Mouse (Mus musculus): Measurements from ENCODE around the gene Wnt1. TPM values are rescaled to one million over a fixed set of nuclear protein-coding genes. Genes with fewer than 3 reads are reported as not detected.
"Not testable (repeated sequence)": the region's sequence is repeated elsewhere in the genome, so short reads cannot be mapped to it uniquely, and the experiment has no call there.

Wnt1 gene
- not detected in 2 replicates for polyA plus RNA-seq (2015; fragmentation: Nextera tagmentation; extraction: Ambion mirVana)

- Histone ChIP-seq H3K9me3 (no peaks in the 10 kb centered on the region), H3K4me1 (replicated peaks) (peaks cover 37% of the 10 kb centered on the region), H3K36me3 (no peaks in the 10 kb centered on the region), H3K27ac (no peak within 1 kb of the TSS), H3K4me3 (replicated peaks) (peak within 1 kb of the TSS; percentile 28), H3K9ac (no peak within 1 kb of the TSS), H3K27me3 (replicated peaks) (peaks cover 84% of the 10 kb centered on the region), H3K4me2 (replicated peaks) (peak within 1 kb of the TSS; percentile 54)
- 3% methylated on average over 50 of the region's 51 CpGs for WGBS
- 0 out of 2 replicates have a peak, but pooled peaks have one; percentile 27 for ATAC-seq
Observed at GRCm38 (mm10) chr15:98789661-98790535, at the start of gene Wnt1. Gene Wnt1 (plus strand): TSS chr15:98789857.

GRCm38 (mm10) chr15:98740219-98740618 is 49.4 kb upstream of the Wnt1 start:
- Histone ChIP-seq H3K36me3 (peaks cover 38% of the 10 kb centered on the region), H3K4me2 (replicated peaks) (no peak overlapping the region), H3K9me3 (no peaks in the 10 kb centered on the region), H3K4me1 (replicated peaks) (no peaks in the 10 kb centered on the region), H3K9ac (no peak overlapping the region), H3K27me3 (replicated peaks) (no peaks in the 10 kb centered on the region), H3K4me3 (replicated peaks) (no peak overlapping the region), H3K27ac (no peak overlapping the region)
- ATAC-seq: no peak
- 86% methylated on average over 8 of the region's 8 CpGs for WGBS

DNA sequence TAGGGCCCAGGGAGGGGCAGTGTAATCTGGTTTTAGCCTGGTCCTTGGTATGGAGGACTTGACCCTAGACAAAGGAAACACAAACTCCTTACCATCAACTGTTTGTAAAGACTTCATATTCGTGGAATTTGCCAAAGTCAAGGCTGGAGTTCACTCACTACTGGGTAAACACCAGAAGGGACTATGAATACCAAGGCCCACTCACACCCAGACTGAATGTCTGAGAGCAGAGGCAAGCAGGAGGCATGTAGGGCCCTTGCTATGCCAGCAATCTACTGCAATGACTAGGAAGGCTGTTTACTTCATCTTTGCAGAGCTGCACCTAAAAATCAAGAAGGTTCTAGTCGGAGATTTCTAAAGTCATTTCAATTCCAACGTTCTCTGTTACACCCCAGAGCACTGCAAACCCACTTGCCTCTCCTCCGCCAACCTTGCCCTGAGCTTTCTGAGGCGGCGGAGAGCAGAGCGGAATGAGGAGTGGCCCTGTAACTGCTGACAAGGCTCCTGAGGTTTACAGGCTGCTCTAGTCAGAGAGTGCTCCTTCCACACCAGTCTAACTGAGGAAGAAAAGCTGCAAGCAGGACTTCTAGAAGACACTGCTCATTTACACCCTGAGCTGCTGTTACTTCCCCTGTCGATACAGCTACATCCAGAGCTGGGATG is 46.8 kb upstream of the Wnt1 start:
- no peak overlapping the region for H3K4me3 ChIP-seq (replicated peaks)
- H3K9me3 ChIP-seq: no peaks in the 10 kb centered on the region
- ATAC-seq: no peak
- peaks cover 6% of the 10 kb centered on the region; the same call in 1 of the 2 replicates for H3K4me1 ChIP-seq (replicated peaks)
- H3K4me2 ChIP-seq (replicated peaks): no peak overlapping the region
- H3K27ac ChIP-seq: no peak overlapping the region
- WGBS: 82% methylated on average over 8 of the region's 8 CpGs
- peaks cover 23% of the 10 kb centered on the region for H3K36me3 ChIP-seq
- H3K9ac ChIP-seq: no peak overlapping the region
- no peaks in the 10 kb centered on the region for H3K27me3 ChIP-seq (replicated peaks)

DNA sequence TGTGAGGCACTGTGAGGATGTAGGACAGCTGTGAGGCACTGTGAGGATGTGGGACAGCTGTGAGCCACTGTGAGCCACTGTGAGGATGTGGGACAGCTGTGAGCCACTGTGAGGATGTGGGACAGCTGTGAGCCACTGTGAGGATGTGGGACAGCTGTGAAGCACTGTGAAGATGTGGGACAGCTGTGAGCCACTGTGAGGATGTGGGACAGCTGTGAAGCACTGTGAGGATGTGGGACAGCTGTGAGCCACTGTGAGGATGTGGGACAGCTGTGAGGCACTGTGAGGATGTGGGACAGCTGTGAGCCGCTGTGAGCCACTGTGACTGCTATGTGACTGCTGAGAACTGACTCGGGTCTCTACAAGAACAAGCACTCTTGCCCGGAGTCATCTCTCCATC is 45.8 kb upstream of the Wnt1 start:
- not testable (repeated sequence) for H3K27ac ChIP-seq
- WGBS: 82% methylated on average over 3 of the region's 3 CpGs

GRCm38 (mm10) chr15:98746344-98746965 is 43.2 kb upstream of the Wnt1 start:
- H3K9me3 ChIP-seq: no peaks in the 10 kb centered on the region
- H3K36me3 ChIP-seq: peaks cover 10% of the 10 kb centered on the region; the same call in 1 of the 2 replicates
- no peak overlapping the region for H3K27ac ChIP-seq
- peaks cover 6% of the 10 kb centered on the region; the same call in 1 of the 2 replicates for H3K4me1 ChIP-seq (replicated peaks)
- no peak overlapping the region for H3K9ac ChIP-seq
- no peak overlapping the region for H3K4me2 ChIP-seq (replicated peaks)
- no peaks in the 10 kb centered on the region for H3K27me3 ChIP-seq (replicated peaks)
- WGBS: 75% methylated on average over 10 of the region's 10 CpGs
- H3K4me3 ChIP-seq (replicated peaks): no peak overlapping the region
- no peak for ATAC-seq

More for the DNA sequence above, 45.8 kb upstream of the Wnt1 start:
- H3K4me3 ChIP-seq (replicated peaks); H3K4me1 ChIP-seq (replicated peaks); H3K27me3 ChIP-seq (replicated peaks); H3K9me3 ChIP-seq; H3K4me2 ChIP-seq (replicated peaks); H3K9ac ChIP-seq; ATAC-seq: not testable (repeated sequence)
- H3K36me3 ChIP-seq: peaks cover 19% of the 10 kb centered on the region

DNA sequence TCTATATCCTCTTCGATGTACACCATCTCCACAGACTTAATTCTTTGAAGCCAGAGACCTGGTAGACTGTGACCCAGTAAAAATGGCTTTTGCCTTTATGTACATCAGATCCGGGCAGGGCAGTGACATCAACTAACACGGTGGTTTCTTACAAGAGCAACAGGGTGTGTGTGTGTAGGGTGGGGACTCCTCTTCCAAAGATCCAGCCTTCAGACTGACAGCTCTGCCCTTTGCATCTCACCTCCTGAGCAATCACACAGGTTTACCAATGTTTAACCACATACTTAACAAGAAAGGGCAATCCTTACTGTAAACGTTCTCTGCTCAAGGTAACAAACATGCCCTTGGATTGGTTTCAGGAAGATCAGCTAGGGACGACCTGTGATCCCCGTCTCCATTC is 42.4 kb upstream of the Wnt1 start:
- no peak overlapping the region for H3K27ac ChIP-seq
- H3K9ac ChIP-seq: no peak overlapping the region
- H3K36me3 ChIP-seq: peaks cover 7% of the 10 kb centered on the region; the same call in 1 of the 2 replicates
- WGBS: 67% methylated on average over 6 of the region's 6 CpGs
- ATAC-seq: peak; percentile 64
- no peaks in the 10 kb centered on the region for H3K27me3 ChIP-seq (replicated peaks)
- no peak overlapping the region for H3K4me3 ChIP-seq (replicated peaks)
- no peaks in the 10 kb centered on the region for H3K9me3 ChIP-seq
- H3K4me2 ChIP-seq (replicated peaks): no peak overlapping the region
- H3K4me1 ChIP-seq (replicated peaks): peaks cover 6% of the 10 kb centered on the region; the same call in 1 of the 2 replicates

- H3K4me1 ChIP-seq (replicated peaks): peaks cover 6% of the 10 kb centered on the region; the same call in 1 of the 2 replicates
- no peak overlapping the region for H3K27ac ChIP-seq
- no peaks in the 10 kb centered on the region for H3K9me3 ChIP-seq
- no peak overlapping the region for H3K4me3 ChIP-seq (replicated peaks)
- no peak overlapping the region for H3K9ac ChIP-seq
- H3K4me2 ChIP-seq (replicated peaks): no peak overlapping the region
- H3K36me3 ChIP-seq: 0 out of 2 replicates have a peak, but pooled peaks cover 5% of the 10 kb centered on the region
- 96% methylated on average over 2 of the region's 2 CpGs for WGBS
- no peaks in the 10 kb centered on the region for H3K27me3 ChIP-seq (replicated peaks)
- no peak for ATAC-seq
Observed at GRCm38 (mm10) chr15:98749093-98749492, 40.6 kb upstream of the Wnt1 start.

- 52% methylated on average over 8 of the region's 8 CpGs for WGBS
- 0 out of 2 replicates have a peak, but pooled peaks cover 5% of the 10 kb centered on the region for H3K36me3 ChIP-seq
Observed at GRCm38 (mm10) chr15:98753021-98753423, 36.6 kb upstream of the Wnt1 start.

GRCm38 (mm10) chr15:98754125-98754524 is 35.5 kb upstream of the Wnt1 start:
- Histone ChIP-seq H3K27ac (no peak overlapping the region), H3K4me1 (replicated peaks) (0 out of 2 replicates have a peak, but pooled peaks cover 6% of the 10 kb centered on the region), H3K4me3 (replicated peaks) (no peak overlapping the region), H3K36me3 (peaks cover 9% of the 10 kb centered on the region; the same call in 1 of the 2 replicates), H3K4me2 (replicated peaks) (no peak overlapping the region), H3K27me3 (replicated peaks) (no peaks in the 10 kb centered on the region), H3K9me3 (no peaks in the 10 kb centered on the region), H3K9ac (no peak overlapping the region)
- WGBS: 84% methylated on average over 2 of the region's 2 CpGs
- ATAC-seq: no peak

More at GRCm38 (mm10) chr15:98753021-98753423, 36.6 kb upstream of the Wnt1 start:
- H3K4me2 ChIP-seq (replicated peaks): no peak overlapping the region
- ATAC-seq: peak; percentile 75
- 0 out of 2 replicates have a peak, but pooled peaks cover 6% of the 10 kb centered on the region for H3K4me1 ChIP-seq (replicated peaks)
- no peak overlapping the region for H3K9ac ChIP-seq
- H3K9me3 ChIP-seq: no peaks in the 10 kb centered on the region
- H3K27ac ChIP-seq: no peak overlapping the region
- no peak overlapping the region for H3K4me3 ChIP-seq (replicated peaks)
- H3K27me3 ChIP-seq (replicated peaks): no peaks in the 10 kb centered on the region

GRCm38 (mm10) chr15:98762201-98762621 is 27.4 kb upstream of the Wnt1 start:
- peak; percentile 90 for ATAC-seq
- H3K4me2 ChIP-seq (replicated peaks): peak overlapping the region; percentile 81
- peak overlapping the region; percentile 67 for H3K27ac ChIP-seq
- H3K9me3 ChIP-seq: no peaks in the 10 kb centered on the region
- peak overlapping the region; percentile 98 for H3K4me3 ChIP-seq (replicated peaks)
- peaks cover 5% of the 10 kb centered on the region; the same call in 1 of the 2 replicates for H3K36me3 ChIP-seq
- H3K9ac ChIP-seq: peak overlapping the region; percentile 81
- peaks cover 17% of the 10 kb centered on the region for H3K4me1 ChIP-seq (replicated peaks)
- 0 out of 2 replicates have a peak, but pooled peaks cover 6% of the 10 kb centered on the region for H3K27me3 ChIP-seq (replicated peaks)
- under 1% methylated on average over 23 of the region's 24 CpGs for WGBS

GRCm38 (mm10) chr15:98762670-98763529 is 26.8 kb upstream of the Wnt1 start, which contains the start of gene Arf3:
Gene Arf3 (minus strand): TSS chr15:98763214.
- under 1% methylated on average over 76 of the region's 76 CpGs for WGBS
- Histone ChIP-seq H3K9me3 (no peaks in the 10 kb centered on the region), H3K4me2 (replicated peaks) (peak within 1 kb of the TSS; percentile 81), H3K36me3 (peaks cover 5% of the 10 kb centered on the region; the same call in 1 of the 2 replicates), H3K4me3 (replicated peaks) (peak within 1 kb of the TSS; percentile 98), H3K9ac (peak within 1 kb of the TSS; percentile 81), H3K27me3 (replicated peaks) (0 out of 2 replicates have a peak, but pooled peaks cover 6% of the 10 kb centered on the region), H3K27ac (peak within 1 kb of the TSS; percentile 67), H3K4me1 (replicated peaks) (peaks cover 17% of the 10 kb centered on the region)
- peak; percentile 93 for ATAC-seq

Data from intestine, embryonic 15.5 days (tissue).